Mouse (Mus musculus): ENCODE data around the gene 3425401B19Rik.

DNA sequence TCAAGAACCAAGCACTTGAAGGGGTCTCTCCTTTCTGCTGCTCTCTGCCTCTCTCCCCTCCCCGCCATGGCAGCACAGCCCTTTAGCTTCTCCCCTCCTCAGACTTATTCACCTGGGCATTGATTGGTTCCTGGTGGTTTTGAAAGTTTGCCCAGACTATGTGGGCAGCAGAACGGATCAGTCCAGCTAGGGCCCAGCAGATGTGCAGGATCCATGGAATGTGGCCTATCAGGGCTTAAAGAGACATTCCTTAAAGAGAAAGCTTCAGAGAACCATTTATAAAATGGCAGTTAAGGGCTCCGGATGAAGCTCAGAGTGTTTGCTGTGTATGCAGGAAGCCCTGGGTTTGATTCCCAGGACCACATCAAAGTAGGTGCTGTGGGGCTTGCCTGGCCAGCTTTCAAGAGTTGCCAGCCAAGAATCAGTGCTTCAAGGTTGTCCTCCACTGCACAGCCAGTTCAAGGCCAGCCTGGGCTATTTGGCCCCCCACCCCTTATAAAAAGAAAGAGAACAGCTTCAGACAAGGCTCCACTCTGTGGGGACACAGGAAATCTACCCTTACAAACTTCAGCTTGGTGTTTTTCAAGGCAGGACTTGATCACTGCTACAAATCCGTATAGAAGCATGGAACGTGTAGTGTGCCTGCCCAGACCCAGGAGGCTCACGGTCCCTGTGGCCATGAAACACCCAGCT, 52.0 kb downstream of the 3425401B19Rik start:
- no peak for TF ChIP-seq CTCF (IDR thresholded peaks at IDR 0.05; ENCODE audit: extremely low read depth, insufficient read length, insufficient replicate concordance, low read depth, low read length)
- TF ChIP-seq POLR2A (IDR thresholded peaks at IDR 0.05; ENCODE audit: low read depth, low read length): no peak

Data from small intestine, adult 2 months (tissue).